Mouse (Mus musculus): ENCODE data around the gene Rnf26. TPM values are rescaled to one million over a fixed set of nuclear protein-coding genes. Genes with fewer than 3 reads are reported as not detected.
A peak's percentile ranks its signal among the peaks of the same experiment; 100 is the strongest.

Gene Rnf26
- total RNA-seq, 2 experiments from 2014 or later: 32.7 to 33.1 TPM

GRCm38 (mm10) chr9:44106596-44106995 is 6.7 kb downstream of the Rnf26 start:
- no peak for DNase-seq (ENCODE audit: extremely low spot score in 1 of 2, low spot score in 2 of 2)
- intact Hi-C loops (cut with DNase I): loop anchor here (5.0 kb wide), 1 partner anchor 39 kb away; the partner anchor contains the start of gene Usp2
- TF ChIP-seq CTCF (IDR thresholded peaks at IDR 0.05): no peak
- H3K4me3 ChIP-seq: no peak overlapping the region
- H3K27ac ChIP-seq: peak overlapping the region; percentile 57

- no peak overlapping the region; the same call in 1 of the 2 replicates for H3K27ac ChIP-seq
- H3K4me3 ChIP-seq: no peak overlapping the region
- intact Hi-C loops (cut with DNase I): loop anchor here (5.0 kb wide), 1 partner anchor 39 kb away; the partner anchor contains the start of gene Usp2
- no peak for TF ChIP-seq CTCF (IDR thresholded peaks at IDR 0.05)
- DNase-seq (ENCODE audit: extremely low spot score in 1 of 2, low spot score in 2 of 2): no peak
Measured at GRCm38 (mm10) chr9:44106182-44106581, 7.1 kb downstream of the Rnf26 start.

GRCm38 (mm10) chr9:44105781-44106180 is 7.5 kb downstream of the Rnf26 start:
- intact Hi-C loops (cut with DNase I): loop anchor here (5.0 kb wide), 1 partner anchor 38 kb away; the partner anchor contains the start of gene Usp2
- TF ChIP-seq CTCF (IDR thresholded peaks at IDR 0.05): no peak
- no peak overlapping the region for H3K27ac ChIP-seq
- no peak overlapping the region for H3K4me3 ChIP-seq
- no peak for DNase-seq (ENCODE audit: extremely low spot score in 1 of 2, low spot score in 2 of 2)

- intact Hi-C loops (cut with DNase I): loop anchor here (5.0 kb wide), 1 partner anchor 38 kb away; the partner anchor contains the start of gene Usp2
- TF ChIP-seq CTCF (IDR thresholded peaks at IDR 0.05): no peak
Measured at GRCm38 (mm10) chr9:44104881-44105280, 8.4 kb downstream of the Rnf26 start.

GRCm38 (mm10) chr9:44101490-44101889 is 11.8 kb downstream of the Rnf26 start, which contains the start of gene Mfrp:
Mfrp (plus strand) TSS chr9:44101729.
- no peak for TF ChIP-seq CTCF (IDR thresholded peaks at IDR 0.05)
- no peak for DNase-seq (ENCODE audit: extremely low spot score in 1 of 2, low spot score in 2 of 2)
- no peak within 1 kb of the TSS for H3K27ac ChIP-seq
- intact Hi-C loops (cut with DNase I): no loop called here
- no peak within 1 kb of the TSS for H3K4me3 ChIP-seq

More at GRCm38 (mm10) chr9:44104881-44105280, 8.4 kb downstream of the Rnf26 start:
- DNase-seq (ENCODE audit: extremely low spot score in 1 of 2, low spot score in 2 of 2): no peak
- Histone ChIP-seq H3K27ac (no peak overlapping the region), H3K4me3 (no peak overlapping the region)

- Histone ChIP-seq H3K27ac (peak overlapping the region; percentile 84), H3K4me3 (no peak overlapping the region)
- intact Hi-C loops (cut with DNase I): loop anchor here (5.0 kb wide), 1 partner anchor 114 kb away; no protein-coding TSS in a partner anchor
- peak in 1 of 2 experiments; percentile 55 for DNase-seq (ENCODE audit: extremely low spot score in 1 of 2, low spot score in 2 of 2)
- no peak for TF ChIP-seq CTCF (IDR thresholded peaks at IDR 0.05)
Measured at GRCm38 (mm10) chr9:44096536-44096935, 16.8 kb downstream of the Rnf26 start.

GRCm38 (mm10) chr9:44095781-44096180 is 17.5 kb downstream of the Rnf26 start:
- TF ChIP-seq CTCF (IDR thresholded peaks at IDR 0.05): no peak
- Histone ChIP-seq H3K4me3 (no peak overlapping the region), H3K27ac (peak overlapping the region; percentile 84; the same call in 1 of the 2 replicates)
- DNase-seq (ENCODE audit: extremely low spot score in 1 of 2, low spot score in 2 of 2): no peak
- intact Hi-C loops (cut with DNase I): loop anchor here (2.0 to 5.0 kb wide), 2 partner anchors 19 to 113 kb away; no protein-coding TSS in a partner anchor

GRCm38 (mm10) chr9:44094737-44095136 is 18.6 kb downstream of the Rnf26 start:
- TF ChIP-seq CTCF (IDR thresholded peaks at IDR 0.05): no peak
- intact Hi-C loops (cut with DNase I): loop anchor here (2.0 to 5.0 kb wide), 2 partner anchors 18 to 112 kb away; no protein-coding TSS in a partner anchor
- no peak overlapping the region for H3K27ac ChIP-seq

GRCm38 (mm10) chr9:44093612-44094503 is 19.5 kb downstream of the Rnf26 start:
- H3K27ac ChIP-seq: peak overlapping the region; percentile 69
- peak; percentile 79 to 94 for DNase-seq (ENCODE audit: extremely low spot score in 1 of 2, low spot score in 2 of 2)
- peak; percentile 93 for TF ChIP-seq CTCF (IDR thresholded peaks at IDR 0.05)
- intact Hi-C loops (cut with DNase I): loop anchor here (2.0 kb wide), 1 partner anchor 17 kb away; no protein-coding TSS in a partner anchor
- no peak overlapping the region for H3K4me3 ChIP-seq

More at GRCm38 (mm10) chr9:44094737-44095136, 18.6 kb downstream of the Rnf26 start:
- H3K4me3 ChIP-seq: no peak overlapping the region
- DNase-seq (ENCODE audit: extremely low spot score in 1 of 2, low spot score in 2 of 2): no peak

GRCm38 (mm10) chr9:44088877-44089608 is 24.3 kb downstream of the Rnf26 start:
- Histone ChIP-seq H3K4me3 (peak overlapping the region; percentile 16; the same call in 1 of the 2 replicates), H3K27ac (peak overlapping the region; percentile 96)
- intact Hi-C loops (cut with DNase I): loop anchor here (10.0 kb wide), 1 partner anchor 344 kb away; the partner anchor contains the start of gene Nectin1
- no peak for DNase-seq (ENCODE audit: extremely low spot score in 1 of 2, low spot score in 2 of 2)
- TF ChIP-seq CTCF (IDR thresholded peaks at IDR 0.05): no peak

All from left cerebral cortex, adult 2 months (tissue).